Mouse (Mus musculus) midbrain, embryonic 11.5 days (tissue): Measurements from ENCODE around the gene Ccl5. TPM values are rescaled to one million over a fixed set of nuclear protein-coding genes. Genes with fewer than 3 reads are reported as not detected.
"Not testable (repeated sequence)": the region's sequence is repeated elsewhere in the genome, so short reads cannot be mapped to it uniquely, and the experiment has no call there.

ENCODE experiments used
- ATAC-seq: fragments of 200-750 bp; cut with Nextera tagmentation; 2 replicates; pipeline ENCODE4 v1.8.0; 2017; ENCODE audit warnings: moderate TSS enrichment, moderate library complexity; ENCODE audit not compliant: low FRiP score
- DNase-seq: peaks from one replicate; pipeline ENCODE4 v3.0.0; 2015; ENCODE audit warnings: low spot score; ENCODE audit errors: missing footprints
- H3K27ac ChIP-seq: fragments of 300-500 bp; sonication (generic); 2 replicates; pipeline ENCODE4 v1.5.1; 2014; ENCODE audit warnings: low read depth, low read length
- H3K27me3 ChIP-seq: fragments of 300-500 bp; sonication (generic); 2 replicates; pipeline ENCODE4 v1.6.1; 2014; ENCODE audit warnings: mild to moderate bottlenecking, low read length, moderate library complexity, mixed read lengths; ENCODE audit not compliant: control insufficient read depth, insufficient read depth
- H3K36me3 ChIP-seq: fragments of 300-500 bp; sonication (generic); 2 replicates; pipeline ENCODE4 v1.6.1; 2014; ENCODE audit warnings: mild to moderate bottlenecking, low read length, moderate library complexity, mixed read lengths; ENCODE audit not compliant: control insufficient read depth, insufficient read depth
- H3K4me1 ChIP-seq: fragments of 300-500 bp; sonication (generic); 2 replicates; pipeline ENCODE4 v1.6.1; 2014; ENCODE audit warnings: low read length; ENCODE audit not compliant: control insufficient read depth, insufficient read depth
- H3K4me2 ChIP-seq: fragments of 300-500 bp; sonication (generic); 2 replicates; pipeline ENCODE4 v1.6.1; 2014; ENCODE audit warnings: mild to moderate bottlenecking, moderate library complexity
- H3K4me3 ChIP-seq: fragments of 300-500 bp; sonication (generic); 2 replicates; pipeline ENCODE4 v1.5.1; 2014; ENCODE audit warnings: low read depth, low read length
- H3K9ac ChIP-seq: fragments of 300-500 bp; sonication (generic); 2 replicates; pipeline ENCODE4 v1.6.1; 2014; ENCODE audit warnings: low read length
- H3K9me3 ChIP-seq: fragments of 300-500 bp; sonication (generic); 2 replicates; pipeline ENCODE4 v1.6.1; 2016; ENCODE audit warnings: low read length; ENCODE audit not compliant: control insufficient read depth
- WGBS: fragments of 180-500 bp; shearing (Covaris S2); extraction: QIAGEN DNeasy Blood & Tissue Kit; methylation state at CpG from one replicate; pipeline ENCODE4 v1.1.7; 2014; 5-methylcytosine and 5-hydroxymethylcytosine counted together
- polyA plus RNA-seq: library from polyadenylated mRNA; unstranded; fragments of >200 nt; fragmentation: Nextera tagmentation; extraction: Ambion mirVana; gene quantifications from 2 replicates; pipeline ENCODE4 v1.2.1, GENCODE M21; 2014

The Ccl5 gene
- polyA plus RNA-seq, 1 experiment from 2014 or later: not detected

GRCm38 (mm10) chr11:83551037-83551436 is 20.7 kb upstream of the Ccl5 start:
- H3K27ac ChIP-seq, H3K9ac ChIP-seq, H3K4me2 ChIP-seq, H3K4me1 ChIP-seq, H3K4me3 ChIP-seq, ATAC-seq, H3K9me3 ChIP-seq, DNase-seq, H3K27me3 ChIP-seq, H3K36me3 ChIP-seq: not testable (repeated sequence)
- 94% methylated on average over 5 of the region's 7 CpGs for WGBS

GRCm38 (mm10) chr11:83550186-83550632 is 19.9 kb upstream of the Ccl5 start:
- DNase-seq (no peak), ATAC-seq (no peak)
- Histone ChIP-seq H3K36me3 (no peaks in the 10 kb centered on the region), H3K4me3 (no peak overlapping the region), H3K4me2 (no peak overlapping the region), H3K4me1 (no peaks in the 10 kb centered on the region), H3K27ac (no peak overlapping the region), H3K9ac (no peak overlapping the region), H3K9me3 (no peaks in the 10 kb centered on the region), H3K27me3 (no peaks in the 10 kb centered on the region)
- WGBS: 86% methylated on average over 5 of the region's 5 CpGs

- no peaks in the 10 kb centered on the region for H3K9me3 ChIP-seq
- H3K4me3 ChIP-seq: no peak overlapping the region
- no peak for ATAC-seq
- no peaks in the 10 kb centered on the region for H3K4me1 ChIP-seq
- H3K27ac ChIP-seq: no peak overlapping the region
- H3K4me2 ChIP-seq: no peak overlapping the region
- no peaks in the 10 kb centered on the region for H3K36me3 ChIP-seq
- WGBS: 84% methylated on average over 3 of the region's 3 CpGs
- H3K9ac ChIP-seq: no peak overlapping the region
- no peak for DNase-seq
- no peaks in the 10 kb centered on the region for H3K27me3 ChIP-seq
These were observed 13.9 kb upstream of the Ccl5 start for GRCm38 (mm10) chr11:83544214-83544613.

- H3K36me3 ChIP-seq: no peaks in the 10 kb centered on the region
- H3K9me3 ChIP-seq: no peaks in the 10 kb centered on the region
- ATAC-seq: no peak
- no peak for DNase-seq
- no peak overlapping the region for H3K9ac ChIP-seq
- WGBS: 90% methylated on average over 3 of the region's 3 CpGs
- H3K27ac ChIP-seq: no peak overlapping the region
- H3K4me1 ChIP-seq: no peaks in the 10 kb centered on the region
- no peak overlapping the region for H3K4me2 ChIP-seq
- no peak overlapping the region for H3K4me3 ChIP-seq
- H3K27me3 ChIP-seq: no peaks in the 10 kb centered on the region
These were observed 11.1 kb upstream of the Ccl5 start for GRCm38 (mm10) chr11:83541415-83541814.

GRCm38 (mm10) chr11:83540931-83541330 is 10.6 kb upstream of the Ccl5 start:
- Histone ChIP-seq H3K27me3 (no peaks in the 10 kb centered on the region), H3K4me1 (no peaks in the 10 kb centered on the region), H3K9ac (no peak overlapping the region), H3K27ac (no peak overlapping the region), H3K36me3 (no peaks in the 10 kb centered on the region), H3K9me3 (no peaks in the 10 kb centered on the region), H3K4me2 (no peak overlapping the region), H3K4me3 (no peak overlapping the region)
- 83% methylated on average over 2 of the region's 2 CpGs for WGBS
- DNase-seq (no peak), ATAC-seq (no peak)

GRCm38 (mm10) chr11:83538705-83539314 is 8.5 kb upstream of the Ccl5 start:
- Histone ChIP-seq H3K9ac (no peak overlapping the region), H3K4me2 (no peak overlapping the region), H3K27me3 (no peaks in the 10 kb centered on the region), H3K36me3 (no peaks in the 10 kb centered on the region), H3K9me3 (no peaks in the 10 kb centered on the region), H3K4me1 (no peaks in the 10 kb centered on the region), H3K4me3 (no peak overlapping the region), H3K27ac (no peak overlapping the region)
- DNase-seq (no peak), ATAC-seq (no peak)
- WGBS: 78% methylated on average over 3 of the region's 3 CpGs

GRCm38 (mm10) chr11:83536831-83537230 is 6.5 kb upstream of the Ccl5 start:
- DNase-seq (no peak), ATAC-seq (no peak)
- no peak overlapping the region for H3K4me2 ChIP-seq
- no peaks in the 10 kb centered on the region for H3K36me3 ChIP-seq
- no peaks in the 10 kb centered on the region for H3K4me1 ChIP-seq
- H3K9ac ChIP-seq: no peak overlapping the region
- 81% methylated on average over 3 of the region's 3 CpGs for WGBS
- H3K27ac ChIP-seq: no peak overlapping the region
- H3K27me3 ChIP-seq: no peaks in the 10 kb centered on the region
- H3K4me3 ChIP-seq: no peak overlapping the region
- H3K9me3 ChIP-seq: no peaks in the 10 kb centered on the region

GRCm38 (mm10) chr11:83534609-83535423 is 4.5 kb upstream of the Ccl5 start:
- ATAC-seq (no peak), DNase-seq (no peak)
- H3K9ac ChIP-seq: no peak overlapping the region
- 66% methylated on average over 13 of the region's 13 CpGs for WGBS
- no peak overlapping the region for H3K27ac ChIP-seq
- H3K4me3 ChIP-seq: no peak overlapping the region
- no peaks in the 10 kb centered on the region for H3K27me3 ChIP-seq
- no peaks in the 10 kb centered on the region for H3K4me1 ChIP-seq
- no peaks in the 10 kb centered on the region for H3K9me3 ChIP-seq
- no peak overlapping the region for H3K4me2 ChIP-seq
- no peaks in the 10 kb centered on the region for H3K36me3 ChIP-seq

GRCm38 (mm10) chr11:83534143-83534542 is 3.8 kb upstream of the Ccl5 start:
- Histone ChIP-seq H3K27me3 (no peaks in the 10 kb centered on the region), H3K4me2 (no peak overlapping the region), H3K36me3 (no peaks in the 10 kb centered on the region), H3K27ac (no peak overlapping the region), H3K9ac (no peak overlapping the region), H3K4me3 (no peak overlapping the region), H3K9me3 (no peaks in the 10 kb centered on the region), H3K4me1 (no peaks in the 10 kb centered on the region)
- WGBS: 91% methylated on average over 8 of the region's 8 CpGs
- DNase-seq (no peak), ATAC-seq (no peak)
